In genomic region chr10:42863621-42864391, GRCm38 (mm10) we compare ENCODE assay signal across 8 mouse cellular contexts. TPM values are rescaled to one million over a fixed set of nuclear protein-coding genes. Genes with fewer than 3 reads are reported as not detected.
DNase-seq lines count a peak whose midpoint lies in the region; ATAC-seq and TF ChIP-seq lines count a peak whose summit lies in the region.

No protein-coding gene starts in this region.

- in situ Hi-C loops in CH12.LX (cut with MboI; ENCODE audit: low pct_ligation_motif_present, low pct_unique_long_range_greater_than_20kb, low sequenced_read_pairs) = loop anchor here (5.0 kb wide), 1 partner anchor 73 kb away; no protein-coding TSS in a partner anchor

- intact Hi-C loops in heart, postnatal 14 days (cut with DNase I) = loop anchor here (2.0 kb wide), 1 partner anchor 29 kb away; no protein-coding TSS in a partner anchor

- no peak for TF ChIP-seq RAD21 in CH12.LX (IDR thresholded peaks at IDR 0.05; ENCODE audit: low read depth, low read length)

- TF ChIP-seq POLR2A in CH12.LX (IDR thresholded peaks at IDR 0.05; ENCODE audit: low read depth, low read length) = no peak

- TF ChIP-seq EP300 in CH12.LX (IDR thresholded peaks at IDR 0.05; ENCODE audit: low read length) = no peak

- H3K4me2 ChIP-seq in CH12.LX (ENCODE audit: insufficient read depth, low read depth, poor library complexity, severe bottlenecking) = no peak overlapping the region
- peak overlapping the region; percentile 57 for H3K4me2 ChIP-seq in lung, embryonic 16.5 days (ENCODE audit: low read depth, low read length)

- WGBS in forebrain, embryonic 10.5 days = 65% methylated on average over 31 of the region's 31 CpGs
- 23% methylated on average over 31 of the region's 31 CpGs for WGBS in lung, embryonic 16.5 days

- ATAC-seq in lung, embryonic 16.5 days (ENCODE audit: low read depth) = 0 out of 2 replicates have a peak, but pooled peaks have one; percentile 21

- no peak for TF ChIP-seq CTCF in CH12.LX (conservative IDR thresholded peaks at IDR 0.05 in 1 of 2, IDR thresholded peaks at IDR 0.05 in 1 of 2; ENCODE audit: low read depth in 2 of 2, low read length in 2 of 2)
- no peak for TF ChIP-seq CTCF in layer of hippocampus, adult 2 months (conservative IDR thresholded peaks at IDR 0.05)

- peaks cover 16 to 47% of the 10 kb centered on the region in 2 experiments for H3K4me1 ChIP-seq in CH12.LX (ENCODE audit: control insufficient read depth in 1 of 2, insufficient read depth in 2 of 2)
- H3K4me1 ChIP-seq in forebrain, embryonic 10.5 days = peaks cover 54% of the 10 kb centered on the region
- H3K4me1 ChIP-seq in lung, embryonic 16.5 days (replicated peaks; ENCODE audit: control insufficient read depth, insufficient read depth, low read length) = peaks cover 4% of the 10 kb centered on the region; the same call in 1 of the 2 replicates

- DNase-seq in CH12.LX (ENCODE audit: extremely low read depth) = no peak
- DNase-seq in adrenal gland, adult 2 months = peak; percentile 84
- DNase-seq in forebrain, embryonic 10.5 days (ENCODE audit: extremely low spot score, low spot score) = no peak
- peak; percentile 44 to 67 for DNase-seq in heart, postnatal 14 days
- DNase-seq in layer of hippocampus, adult 2 months (ENCODE audit: low spot score in 2 of 2) = peak; percentile 35 to 47
- DNase-seq in right cerebral cortex, adult 18-20 months = peak; percentile 74
- DNase-seq in adipocyte (ENCODE audit: low spot score) = no peak

- H3K36me3 ChIP-seq in CH12.LX (replicated peaks in 1 of 2; ENCODE audit: control insufficient read depth in 1 of 2, insufficient read depth in 1 of 2, low read length in 1 of 2) = no peaks in the 10 kb centered on the region
- no peaks in the 10 kb centered on the region for H3K36me3 ChIP-seq in forebrain, embryonic 10.5 days (replicated peaks)
- H3K36me3 ChIP-seq in lung, embryonic 16.5 days (ENCODE audit: control insufficient read depth, insufficient read depth, low read length) = no peaks in the 10 kb centered on the region

- no peak overlapping the region for H3K4me3 ChIP-seq in CH12.LX (replicated peaks in 1 of 3; ENCODE audit: low read depth in 2 of 3, low read length in 2 of 3, poor library complexity in 1 of 3)
- peak overlapping the region; percentile 27; the same call in 1 of the 2 replicates for H3K4me3 ChIP-seq in forebrain, embryonic 10.5 days
- H3K4me3 ChIP-seq in layer of hippocampus, adult 2 months = peak overlapping the region; percentile 59
- peak overlapping the region; percentile 55 for H3K4me3 ChIP-seq in lung, embryonic 16.5 days (ENCODE audit: low read length)

- H3K9ac ChIP-seq in CH12.LX (ENCODE audit: insufficient read depth, low read depth) = no peak overlapping the region
- peak overlapping the region; percentile 47; the same call in 1 of the 2 replicates for H3K9ac ChIP-seq in lung, embryonic 16.5 days (ENCODE audit: low read length)

- no peaks in the 10 kb centered on the region for H3K79me2 ChIP-seq in CH12.LX (replicated peaks; ENCODE audit: control insufficient read depth, extremely low read depth, insufficient read depth, poor library complexity, severe bottlenecking)

- H3K9me3 ChIP-seq in CH12.LX (replicated peaks; ENCODE audit: low read length) = no peaks in the 10 kb centered on the region
- no peaks in the 10 kb centered on the region for H3K9me3 ChIP-seq in forebrain, embryonic 10.5 days
- no peaks in the 10 kb centered on the region for H3K9me3 ChIP-seq in lung, embryonic 16.5 days (ENCODE audit: control insufficient read depth, low read length)

- no peaks in the 10 kb centered on the region for H3K27me3 ChIP-seq in CH12.LX (replicated peaks)
- H3K27me3 ChIP-seq in forebrain, embryonic 10.5 days (ENCODE audit: poor library complexity, severe bottlenecking) = peaks cover 78% of the 10 kb centered on the region
- peaks cover 6% of the 10 kb centered on the region; the same call in 1 of the 2 replicates for H3K27me3 ChIP-seq in lung, embryonic 16.5 days (ENCODE audit: control insufficient read depth, insufficient read depth, low read depth, low read length)

- dilution Hi-C loops in CH12.LX (cut with MboI; ENCODE audit: extremely low pct_ligation_motif_present, extremely low pct_unique_long_range_greater_than_20kb, low sequenced_read_pairs) = no loop called here

- H3K27ac ChIP-seq in CH12.LX (ENCODE audit: insufficient read depth, low read depth) = no peak overlapping the region
- H3K27ac ChIP-seq in forebrain, embryonic 10.5 days = no peak overlapping the region
- H3K27ac ChIP-seq in layer of hippocampus, adult 2 months = peak overlapping the region; percentile 57
- H3K27ac ChIP-seq in lung, embryonic 16.5 days (ENCODE audit: low read length) = no peak overlapping the region

TF ChIP-seq in CH12.LX, 34 proteins besides CTCF, POLR2A, EP300 and RAD21:
- TF ChIP-seq POLR2AphosphoS2 (IDR thresholded peaks at IDR 0.05; ENCODE audit: low read depth, low read length) = no peak
- TF ChIP-seq BHLHE40 (IDR thresholded peaks at IDR 0.05; ENCODE audit: low read depth, low read length) = peak; percentile 24; the same call in 1 of the 2 replicates
- TF ChIP-seq PAX5 (IDR thresholded peaks at IDR 0.05; ENCODE audit: low read length) = no peak
- no peak for TF ChIP-seq MAZ (IDR thresholded peaks at IDR 0.05; ENCODE audit: low read depth, low read length)

RNA-seq across cellular contexts. Expression of gene Scml4, which starts 3.6 kb away (rescaled TPM):
- 2.3 and 3.3 TPM in 2 replicates for total RNA-seq in CH12.LX (2012; rRNA removed)
- 2.4 and 3.0 TPM in 2 replicates for total RNA-seq in CH12.LX (2014; rRNA removed)
- 2.7 and 3.6 TPM in 2 replicates for polyA plus RNA-seq in CH12.LX (2012; ENCODE audit: insufficient read length, low read depth)
- 1 to 10 TPM; 1.5 to 4.2 TPM for total RNA-seq in adrenal gland, adult 2 months (2021)
- polyA plus RNA-seq in adrenal gland, adult 2 months (2012; rRNA removed) = 3.8 and 3.9 TPM in 2 replicates
- polyA plus RNA-seq in forebrain, embryonic 10.5 days (2016; fragmentation: Nextera tagmentation; extraction: Ambion mirVana) = 0.19 and 0.36 TPM in 2 replicates
- total RNA-seq in heart, postnatal 14 days (2021) = 1 to 10 TPM; 1.7 to 2.6 TPM
- total RNA-seq in layer of hippocampus, adult 2 months (2021) = 1 to 10 TPM; 3.7 to 5.6 TPM
- polyA plus RNA-seq in lung, embryonic 16.5 days (2015; fragmentation: Nextera tagmentation; extraction: Ambion mirVana) = 0.38 and 0.41 TPM in 2 replicates

Comparison
In these comparisons a context has a peak if more than half of its experiments do, and no peak if none do; other contexts are left out.
1. DNase-seq: peak in adrenal gland, adult 2 months (single experiment), heart, postnatal 14 days (2 of 2), layer of hippocampus, adult 2 months (2 of 2) and right cerebral cortex, adult 18-20 months (single experiment); none in CH12.LX (single experiment), forebrain, embryonic 10.5 days (single experiment) and adipocyte (single experiment).
2. H3K4me3 ChIP-seq: peak in forebrain, embryonic 10.5 days (single experiment), layer of hippocampus, adult 2 months (single experiment) and lung, embryonic 16.5 days (single experiment); none in CH12.LX (0 of 3).